Mouse (Mus musculus) midbrain, embryonic 13.5 days (tissue): ENCODE measurements around the gene Cd80. TPM values are rescaled to one million over a fixed set of nuclear protein-coding genes. Genes with fewer than 3 reads are reported as not detected.
"Not testable (repeated sequence)": the region's sequence is repeated elsewhere in the genome, so short reads cannot be mapped to it uniquely, and the experiment has no call there.

Experiments used
- ATAC-seq: fragments of 200-750 bp; cut with Nextera tagmentation; 2 replicates; pipeline ENCODE4 v1.8.0; 2017; ENCODE audit warnings: mild to moderate bottlenecking, moderate TSS enrichment, moderate library complexity
- H3K27ac ChIP-seq: fragments of 300-500 bp; sonication (generic); 2 replicates; pipeline ENCODE4 v1.5.1; 2015; ENCODE audit warnings: inconsistent platforms, mild to moderate bottlenecking, moderate library complexity
- H3K27me3 ChIP-seq: fragments of 300-500 bp; sonication (generic); 2 replicates; pipeline ENCODE4 v1.6.1; 2015; ENCODE audit warnings: mild to moderate bottlenecking, inconsistent platforms
- H3K36me3 ChIP-seq: fragments of 300-500 bp; sonication (generic); 2 replicates; pipeline ENCODE4 v1.6.1; 2015; ENCODE audit warnings: mild to moderate bottlenecking, inconsistent platforms
- H3K4me1 ChIP-seq: fragments of 300-500 bp; sonication (generic); replicated peaks from 2 replicates; pipeline ENCODE4 v1.6.1; 2015; ENCODE audit warnings: inconsistent platforms
- H3K4me2 ChIP-seq: fragments of 300-500 bp; sonication (generic); replicated peaks from 2 replicates; pipeline ENCODE4 v1.6.1; 2015; ENCODE audit warnings: moderate library complexity, mild to moderate bottlenecking, inconsistent platforms
- H3K4me3 ChIP-seq: fragments of 300-500 bp; sonication (generic); replicated peaks from 2 replicates; pipeline ENCODE4 v1.5.1; 2015; ENCODE audit warnings: mild to moderate bottlenecking, inconsistent platforms
- H3K9ac ChIP-seq: fragments of 300-500 bp; sonication (generic); replicated peaks from 2 replicates; pipeline ENCODE4 v1.6.1; 2015; ENCODE audit warnings: mild to moderate bottlenecking, inconsistent platforms
- H3K9me3 ChIP-seq: fragments of 300-500 bp; sonication (generic); 2 replicates; pipeline ENCODE4 v1.6.1; 2016; ENCODE audit warnings: mild to moderate bottlenecking, inconsistent platforms
- WGBS: fragments of 180-500 bp; shearing (Covaris S2); methylation state at CpG from one replicate; pipeline ENCODE4 v1.1.7; 2015; 5-methylcytosine and 5-hydroxymethylcytosine counted together
- polyA plus RNA-seq: library from polyadenylated mRNA; unstranded; fragments of >200 nt; fragmentation: Nextera tagmentation; extraction: Ambion mirVana; gene quantifications from 2 replicates; pipeline ENCODE4 v1.2.1, GENCODE M21; 2015

Cd80 gene
- polyA plus RNA-seq, 1 experiment from 2014 or later: 0.69 TPM

DNA sequence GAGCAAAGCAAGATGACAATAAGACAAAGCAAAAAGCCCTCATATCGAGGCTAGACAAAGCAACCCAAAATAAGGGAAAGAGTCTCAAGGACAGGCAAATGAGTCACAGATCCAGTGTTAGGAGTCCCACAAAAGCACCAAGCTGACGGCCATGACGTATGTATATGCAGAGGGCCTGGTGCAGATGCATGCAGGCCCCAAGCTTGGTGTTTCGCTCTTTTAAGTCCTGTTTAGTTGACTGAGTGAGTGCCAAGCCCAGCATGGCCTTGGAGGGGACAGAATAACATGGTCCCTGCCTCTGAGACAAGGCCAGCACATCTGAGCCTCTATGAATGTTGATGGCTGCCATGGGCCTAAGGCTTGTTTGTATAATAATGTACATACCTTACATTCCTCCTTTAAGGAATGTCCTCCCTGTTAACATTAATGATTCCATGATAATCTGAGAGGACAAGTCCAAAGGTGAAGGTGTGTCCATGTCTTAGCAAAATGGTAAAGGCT lies 21.0 kb upstream of the Cd80 start:
- no peaks in the 10 kb centered on the region for H3K9me3 ChIP-seq
- no peak overlapping the region for H3K9ac ChIP-seq
- no peaks in the 10 kb centered on the region for H3K4me1 ChIP-seq
- H3K36me3 ChIP-seq: no peaks in the 10 kb centered on the region
- no peak overlapping the region for H3K27ac ChIP-seq
- H3K27me3 ChIP-seq: no peaks in the 10 kb centered on the region
- no peak for ATAC-seq
- H3K4me2 ChIP-seq: no peak overlapping the region
- 83% methylated on average over 4 of the region's 4 CpGs for WGBS
- no peak overlapping the region for H3K4me3 ChIP-seq

GRCm38 (mm10) chr16:38439190-38439589 lies 16.2 kb upstream of the Cd80 start:
- WGBS: 68% methylated on average over 1 of the region's 1 CpGs
- Histone ChIP-seq H3K4me2 (no peak overlapping the region), H3K9me3 (no peaks in the 10 kb centered on the region), H3K36me3 (peaks cover 19% of the 10 kb centered on the region), H3K27ac (no peak overlapping the region), H3K4me1 (no peaks in the 10 kb centered on the region), H3K27me3 (no peaks in the 10 kb centered on the region), H3K9ac (no peak overlapping the region), H3K4me3 (no peak overlapping the region)
- ATAC-seq: no peak

GRCm38 (mm10) chr16:38440403-38440802 lies 15.0 kb upstream of the Cd80 start:
- H3K27ac ChIP-seq: no peak overlapping the region
- H3K9me3 ChIP-seq: no peaks in the 10 kb centered on the region
- no peak overlapping the region for H3K9ac ChIP-seq
- peaks cover 32% of the 10 kb centered on the region for H3K36me3 ChIP-seq
- no peaks in the 10 kb centered on the region for H3K27me3 ChIP-seq
- H3K4me2 ChIP-seq: no peak overlapping the region
- 86% methylated on average over 6 of the region's 6 CpGs for WGBS
- H3K4me1 ChIP-seq: no peaks in the 10 kb centered on the region
- H3K4me3 ChIP-seq: no peak overlapping the region
- no peak for ATAC-seq

- H3K9me3 ChIP-seq: no peaks in the 10 kb centered on the region
- H3K36me3 ChIP-seq: peaks cover 44% of the 10 kb centered on the region
- H3K9ac ChIP-seq: no peak overlapping the region
- H3K4me2 ChIP-seq: no peak overlapping the region
- H3K27ac ChIP-seq: no peak overlapping the region
- WGBS: 88% methylated on average over 5 of the region's 5 CpGs
- no peaks in the 10 kb centered on the region for H3K4me1 ChIP-seq
- ATAC-seq: no peak
- H3K27me3 ChIP-seq: no peaks in the 10 kb centered on the region
- no peak overlapping the region for H3K4me3 ChIP-seq
Observed at GRCm38 (mm10) chr16:38441611-38442010, 13.8 kb upstream of the Cd80 start.

GRCm38 (mm10) chr16:38442216-38442615 lies 13.1 kb upstream of the Cd80 start:
- no peaks in the 10 kb centered on the region for H3K4me1 ChIP-seq
- no peak overlapping the region for H3K4me2 ChIP-seq
- H3K9ac ChIP-seq: no peak overlapping the region
- H3K27ac ChIP-seq: no peak overlapping the region
- 88% methylated on average over 8 of the region's 8 CpGs for WGBS
- H3K4me3 ChIP-seq: no peak overlapping the region
- H3K9me3 ChIP-seq: no peaks in the 10 kb centered on the region
- no peaks in the 10 kb centered on the region for H3K27me3 ChIP-seq
- peaks cover 50% of the 10 kb centered on the region for H3K36me3 ChIP-seq
- no peak for ATAC-seq

- H3K4me2 ChIP-seq: no peak overlapping the region
- no peaks in the 10 kb centered on the region for H3K9me3 ChIP-seq
- H3K4me3 ChIP-seq: no peak overlapping the region
- no peak for ATAC-seq
- H3K9ac ChIP-seq: no peak overlapping the region
- H3K27me3 ChIP-seq: no peaks in the 10 kb centered on the region
- WGBS: 97% methylated on average over 7 of the region's 7 CpGs
- no peaks in the 10 kb centered on the region; the same call in 1 of the 2 replicates for H3K4me1 ChIP-seq
- H3K27ac ChIP-seq: no peak overlapping the region
- H3K36me3 ChIP-seq: peaks cover 64% of the 10 kb centered on the region
Observed at GRCm38 (mm10) chr16:38443721-38444464, 11.5 kb upstream of the Cd80 start.

DNA sequence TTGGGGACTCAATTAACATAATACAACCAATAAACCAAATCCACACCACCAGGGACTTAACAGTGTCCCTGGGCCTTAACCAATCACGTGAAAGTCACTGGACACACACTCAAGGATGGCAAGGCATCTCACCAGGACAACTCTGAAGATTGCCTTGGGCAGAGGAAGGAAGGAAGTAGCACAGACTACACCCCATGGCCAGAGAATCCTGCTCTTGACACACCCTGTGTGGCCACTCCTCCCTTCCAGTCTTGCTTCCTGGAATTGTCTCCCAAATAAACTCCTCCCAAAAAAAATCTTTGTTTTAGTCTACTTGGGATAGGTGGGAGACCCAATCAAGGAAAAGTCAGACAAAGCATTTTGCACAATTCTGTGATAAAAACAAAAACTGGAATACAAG lies 10.3 kb upstream of the Cd80 start:
- Histone ChIP-seq H3K9me3 (no peaks in the 10 kb centered on the region), H3K9ac (no peak overlapping the region), H3K36me3 (peaks cover 74% of the 10 kb centered on the region), H3K4me3 (no peak overlapping the region), H3K27me3 (no peaks in the 10 kb centered on the region), H3K27ac (no peak overlapping the region), H3K4me1 (peaks cover 6% of the 10 kb centered on the region; the same call in 1 of the 2 replicates), H3K4me2 (no peak overlapping the region)
- no peak for ATAC-seq
- WGBS: 89% methylated on average over 1 of the region's 1 CpGs

GRCm38 (mm10) chr16:38445576-38445975 lies 9.8 kb upstream of the Cd80 start:
- H3K9me3 ChIP-seq: no peaks in the 10 kb centered on the region
- no peak overlapping the region for H3K9ac ChIP-seq
- peaks cover 79% of the 10 kb centered on the region for H3K36me3 ChIP-seq
- ATAC-seq: no peak
- no peak overlapping the region for H3K4me3 ChIP-seq
- H3K27me3 ChIP-seq: no peaks in the 10 kb centered on the region
- 96% methylated on average over 20 of the region's 20 CpGs for WGBS
- peaks cover 11% of the 10 kb centered on the region for H3K4me1 ChIP-seq
- H3K4me2 ChIP-seq: no peak overlapping the region
- H3K27ac ChIP-seq: no peak overlapping the region

DNA sequence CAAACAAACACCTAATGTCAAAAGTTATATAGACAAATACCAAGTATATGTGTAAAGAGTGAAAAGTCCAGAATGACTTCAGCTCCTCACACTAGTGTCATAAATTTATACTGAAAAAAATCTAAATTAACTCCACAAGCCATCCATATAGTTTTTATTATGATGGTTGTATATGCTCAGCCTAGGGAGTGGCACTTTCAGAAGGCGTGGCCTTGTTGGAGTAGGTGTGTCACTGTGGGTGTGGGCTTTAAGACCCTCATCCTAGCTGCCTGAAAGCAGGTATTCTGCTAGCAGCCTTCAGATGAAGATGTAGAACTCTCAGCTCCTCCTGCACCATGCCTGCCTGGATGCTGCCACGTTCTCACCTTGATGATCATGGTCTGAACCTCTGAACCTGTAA lies 9.2 kb upstream of the Cd80 start:
- not testable (repeated sequence) for H3K9me3 ChIP-seq, H3K4me3 ChIP-seq, H3K27ac ChIP-seq, H3K27me3 ChIP-seq, H3K4me2 ChIP-seq, ATAC-seq, H3K9ac ChIP-seq
- Histone ChIP-seq H3K36me3 (peaks cover 81% of the 10 kb centered on the region), H3K4me1 (peaks cover 16% of the 10 kb centered on the region)
- WGBS: 94% methylated on average over 2 of the region's 2 CpGs

GRCm38 (mm10) chr16:38447366-38447765 lies 8.0 kb upstream of the Cd80 start:
- no peak overlapping the region for H3K9ac ChIP-seq
- no peak overlapping the region for H3K4me3 ChIP-seq
- WGBS: 88% methylated on average over 21 of the region's 21 CpGs
- H3K4me1 ChIP-seq: peaks cover 25% of the 10 kb centered on the region
- H3K27me3 ChIP-seq: no peaks in the 10 kb centered on the region
- H3K27ac ChIP-seq: no peak overlapping the region
- H3K36me3 ChIP-seq: peaks cover 80% of the 10 kb centered on the region
- H3K9me3 ChIP-seq: no peaks in the 10 kb centered on the region
- no peak for ATAC-seq
- H3K4me2 ChIP-seq: no peak overlapping the region

GRCm38 (mm10) chr16:38448458-38448857 lies 6.9 kb upstream of the Cd80 start:
- no peak overlapping the region for H3K4me3 ChIP-seq
- H3K27me3 ChIP-seq: no peaks in the 10 kb centered on the region
- ATAC-seq: no peak
- no peak overlapping the region for H3K9ac ChIP-seq
- H3K4me2 ChIP-seq: no peak overlapping the region
- H3K9me3 ChIP-seq: no peaks in the 10 kb centered on the region
- peaks cover 25% of the 10 kb centered on the region for H3K4me1 ChIP-seq
- no peak overlapping the region for H3K27ac ChIP-seq
- peaks cover 69% of the 10 kb centered on the region for H3K36me3 ChIP-seq
- 96% methylated on average over 12 of the region's 12 CpGs for WGBS

DNA sequence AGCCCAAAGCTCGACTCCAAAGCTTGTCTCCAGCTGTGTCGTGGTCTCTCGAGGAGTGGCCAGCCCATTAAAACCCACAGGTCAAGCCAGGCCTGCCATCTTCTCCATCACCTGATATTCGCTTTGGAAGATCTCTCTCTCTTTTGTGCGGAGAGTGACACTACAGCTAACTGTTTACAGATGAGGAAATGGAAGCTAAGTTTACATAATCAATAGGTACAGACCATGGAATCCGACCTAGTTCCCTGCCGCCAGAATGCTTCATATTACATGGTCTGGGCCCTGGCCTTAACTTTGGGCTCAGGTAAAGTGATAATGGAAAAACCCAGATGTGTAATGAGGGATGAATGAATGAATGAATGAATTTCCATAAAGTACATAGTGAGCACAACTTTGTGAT lies 4.7 kb upstream of the Cd80 start:
- Histone ChIP-seq H3K9me3 (no peaks in the 10 kb centered on the region), H3K36me3 (peaks cover 46% of the 10 kb centered on the region), H3K27ac (no peak overlapping the region), H3K4me3 (no peak overlapping the region), H3K4me2 (no peak overlapping the region), H3K4me1 (peaks cover 25% of the 10 kb centered on the region), H3K27me3 (no peaks in the 10 kb centered on the region), H3K9ac (0 out of 2 replicates have a peak overlapping the region, but pooled peaks have one; percentile 10)
- no peak for ATAC-seq
- WGBS: 92% methylated on average over 7 of the region's 7 CpGs
